Mouse (Mus musculus) cerebellum, adult 2 months (tissue): Measurements from ENCODE around the gene Cntrl.

Experiments used
- CTCF ChIP-seq: fragments of 200-500 bp; IDR thresholded peaks from 2 replicates; pipeline ENCODE4 v1.5.1; 2011; ENCODE audit warnings: low read depth, mild to moderate bottlenecking, control low read depth, low read length, moderate library complexity, borderline replicate concordance; ENCODE audit not compliant: insufficient read depth
- POLR2A ChIP-seq: fragments of 200-500 bp; IDR thresholded peaks from 2 replicates; pipeline ENCODE4 v1.6.1; 2011; ENCODE audit warnings: low read length, control low read depth, borderline replicate concordance; ENCODE audit not compliant: insufficient read depth

GRCm38 (mm10) chr2:35107984-35108635 is 1.2 kb upstream of the Cntrl start:
- TF ChIP-seq POLR2A: no peak
- no peak for TF ChIP-seq CTCF
